Mouse (Mus musculus): Measurements from ENCODE around the gene Ttc28.

GRCm38 (mm10) chr5:111178324-111179076 is 298.9 kb downstream of the Ttc28 start:
- TF ChIP-seq CHD2 (IDR thresholded peaks at IDR 0.05; ENCODE audit: low read depth, low read length) (no peak), HCFC1 (IDR thresholded peaks at IDR 0.05; ENCODE audit: borderline replicate concordance, insufficient read depth, low read length) (no peak), MAFK (IDR thresholded peaks at IDR 0.05; ENCODE audit: insufficient read depth, low read depth, low read length) (no peak)
